Mouse (Mus musculus) T-helper 2 cell (primary cell): ENCODE results near the gene Mier2.

Experiments
- in situ Hi-C: fragments of 300-600 bp; cut with MboI, MseI; formaldehyde crosslinking; loops from one replicate; pipeline ENCODE4 v1.15.1; 2025; ENCODE audit warnings: high pct_unique_total_duplicates

Mier2 gene

GRCm38 (mm10) chr10:79540746-79541145, 14.3 kb downstream of the Mier2 start:
- in situ Hi-C loops = no loop called here

DNA sequence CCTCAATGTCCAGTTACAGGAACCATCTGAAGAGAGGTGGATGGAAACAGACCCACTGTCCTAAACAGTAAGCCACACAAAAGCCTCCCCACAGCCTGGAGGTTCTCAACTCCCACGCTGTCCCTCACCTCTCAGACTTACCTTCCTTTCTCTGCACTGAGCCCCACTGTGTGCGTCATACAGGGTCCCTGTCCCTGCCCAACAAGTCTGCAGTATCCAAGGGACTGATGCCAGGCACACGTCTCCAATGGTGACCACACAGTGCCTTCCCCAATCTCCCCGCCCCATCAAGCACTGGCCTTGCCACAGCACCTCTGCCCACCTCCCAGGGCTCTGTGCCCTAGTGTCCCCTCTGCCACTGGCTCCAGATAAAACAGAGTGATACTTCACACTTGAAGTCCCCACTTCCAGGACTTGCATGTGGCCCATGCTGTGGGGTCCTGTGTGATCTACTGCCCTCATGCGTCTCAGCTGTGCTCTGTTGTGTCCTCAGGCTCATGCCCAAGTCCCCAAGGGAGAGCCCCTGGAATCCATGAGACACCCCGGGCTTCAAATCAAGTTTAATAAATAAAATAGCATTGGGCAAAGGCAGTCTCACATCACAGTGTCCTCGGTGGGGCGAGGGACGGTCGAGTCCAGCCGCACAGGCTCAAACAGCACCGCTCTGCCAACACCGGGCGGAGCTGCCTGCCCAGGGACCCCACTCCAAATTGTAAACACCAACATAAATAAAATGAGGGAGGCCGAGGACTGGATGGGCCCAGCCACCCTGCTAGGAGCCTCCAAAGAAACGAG, 15.1 kb downstream of the Mier2 start:
- in situ Hi-C loops = no loop called here

DNA sequence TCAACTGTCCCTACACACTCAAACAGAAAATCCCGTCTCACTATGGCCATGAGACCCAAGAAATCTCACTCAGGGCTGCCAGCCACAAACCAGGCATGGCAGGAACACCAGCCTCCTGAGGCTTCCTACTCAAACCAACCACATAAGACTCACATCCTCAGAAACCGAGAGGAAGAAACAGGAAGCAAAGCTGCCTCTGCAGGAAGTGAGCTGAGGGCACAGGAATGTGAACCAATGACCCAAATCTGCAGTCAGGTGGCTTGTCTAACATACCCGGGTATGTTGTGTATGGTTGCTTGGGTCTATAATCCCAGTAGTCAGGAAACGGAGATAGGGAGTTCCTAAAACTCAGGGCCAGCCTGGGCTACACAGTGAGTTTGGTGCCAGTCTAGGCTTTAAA, 16.1 kb downstream of the Mier2 start:
- in situ Hi-C loops = no loop called here

- in situ Hi-C loops = no loop called here
Measured at GRCm38 (mm10) chr10:79538323-79538722, 16.7 kb downstream of the Mier2 start.

GRCm38 (mm10) chr10:79537781-79538180, 17.2 kb downstream of the Mier2 start:
- in situ Hi-C loops = no loop called here

GRCm38 (mm10) chr10:79537271-79537670, 17.7 kb downstream of the Mier2 start:
- in situ Hi-C loops = no loop called here

DNA sequence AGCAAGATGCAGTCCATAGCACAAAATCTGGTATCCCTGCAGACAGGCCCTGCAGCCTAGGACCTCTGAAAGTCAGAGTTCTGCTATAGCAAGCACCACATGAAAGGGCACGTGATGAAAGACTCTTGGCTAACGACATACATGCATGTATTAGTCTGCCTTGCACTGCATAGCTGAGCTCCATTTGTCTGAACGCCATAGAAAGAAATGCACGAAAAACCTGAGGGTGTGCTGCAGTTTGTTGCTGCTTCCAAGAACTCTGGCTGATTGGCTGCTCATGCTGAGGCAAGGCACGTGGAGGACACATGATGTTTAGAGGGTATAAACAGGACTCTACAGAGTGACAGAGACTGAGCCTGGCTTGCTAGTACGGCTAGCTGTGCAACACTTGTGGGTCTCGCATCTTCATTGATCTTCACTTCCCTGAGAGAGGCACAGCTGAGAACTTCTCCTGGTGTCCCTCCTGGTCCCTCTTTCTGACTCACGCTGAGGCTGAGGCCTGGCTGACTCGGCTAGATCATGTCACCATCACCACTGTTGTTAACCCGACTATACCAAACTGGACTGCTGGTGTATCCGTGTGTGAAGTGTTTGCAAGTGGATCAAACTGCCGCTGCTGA, 18.4 kb downstream of the Mier2 start:
- in situ Hi-C loops = no loop called here

DNA sequence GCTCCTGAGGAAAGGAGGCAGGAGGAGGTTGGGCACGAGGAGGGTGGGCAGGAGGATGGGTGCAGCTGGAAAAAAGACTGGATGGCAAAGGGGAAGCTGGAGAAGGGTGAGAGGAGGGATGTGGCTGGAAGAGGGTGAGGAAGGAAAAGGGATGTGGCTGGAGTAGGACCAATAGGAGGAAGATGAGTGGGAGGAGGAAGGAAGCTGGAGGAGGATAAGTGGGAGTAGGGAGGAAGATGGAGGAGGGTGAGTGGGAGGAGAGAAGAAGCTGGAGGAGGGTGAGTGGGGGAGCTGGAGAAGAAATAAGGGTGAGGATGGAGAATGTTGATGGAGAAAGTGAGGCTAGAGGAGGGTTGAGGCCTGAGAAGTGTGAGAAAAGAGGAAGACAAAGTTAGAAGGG, 19.6 kb downstream of the Mier2 start:
- in situ Hi-C loops = no loop called here

GRCm38 (mm10) chr10:79534426-79534825, 20.6 kb downstream of the Mier2 start:
- in situ Hi-C loops = no loop called here

GRCm38 (mm10) chr10:79533126-79533911, 21.7 kb downstream of the Mier2 start, which contains the start of gene Plpp2:
Gene Plpp2 (minus strand): TSS chr10:79533796.
- in situ Hi-C loops = no loop called here

DNA sequence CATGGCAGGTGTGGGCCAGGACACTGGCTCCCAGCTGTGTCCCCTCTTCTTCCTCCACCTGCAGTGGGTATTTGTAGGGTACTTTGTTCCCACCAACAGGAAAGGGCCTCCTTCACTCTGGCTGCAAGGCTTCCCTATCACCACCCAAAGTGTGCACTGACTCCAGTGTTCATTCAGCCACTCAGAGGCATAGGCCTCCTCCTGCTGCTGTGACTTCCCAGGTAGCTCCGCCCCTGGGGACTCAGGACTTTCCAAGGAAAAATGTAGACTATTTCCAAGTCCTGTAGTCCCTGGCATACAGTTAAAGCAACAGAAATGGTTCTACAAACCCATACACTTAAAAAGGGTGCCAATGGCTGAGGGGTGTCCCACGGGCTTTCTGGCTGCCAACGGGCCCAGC, 22.3 kb downstream of the Mier2 start:
- in situ Hi-C loops = no loop called here

DNA sequence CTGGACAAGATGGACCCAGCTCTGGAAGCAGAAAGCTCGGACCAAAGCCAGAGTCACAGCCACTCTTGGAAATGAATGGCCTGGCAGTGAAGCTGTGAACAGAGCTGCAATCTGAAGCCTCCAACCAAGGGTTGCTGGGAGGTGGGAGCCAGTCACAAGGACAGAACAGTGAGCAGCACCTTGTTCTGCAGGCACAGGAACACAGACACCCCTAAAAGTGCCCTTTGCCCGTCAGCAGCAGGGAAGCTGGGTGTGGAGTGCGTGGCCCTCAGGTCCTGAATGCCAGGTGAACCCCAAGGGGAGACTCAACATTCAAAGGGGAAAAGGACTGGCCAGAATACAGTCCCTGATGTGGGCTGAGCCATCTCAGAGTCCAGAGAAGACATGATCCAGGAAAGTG, 23.4 kb downstream of the Mier2 start:
- in situ Hi-C loops = no loop called here

- in situ Hi-C loops = no loop called here
Measured at GRCm38 (mm10) chr10:79530721-79531120, 24.3 kb downstream of the Mier2 start.

GRCm38 (mm10) chr10:79530241-79530640, 24.8 kb downstream of the Mier2 start:
- in situ Hi-C loops = no loop called here

DNA sequence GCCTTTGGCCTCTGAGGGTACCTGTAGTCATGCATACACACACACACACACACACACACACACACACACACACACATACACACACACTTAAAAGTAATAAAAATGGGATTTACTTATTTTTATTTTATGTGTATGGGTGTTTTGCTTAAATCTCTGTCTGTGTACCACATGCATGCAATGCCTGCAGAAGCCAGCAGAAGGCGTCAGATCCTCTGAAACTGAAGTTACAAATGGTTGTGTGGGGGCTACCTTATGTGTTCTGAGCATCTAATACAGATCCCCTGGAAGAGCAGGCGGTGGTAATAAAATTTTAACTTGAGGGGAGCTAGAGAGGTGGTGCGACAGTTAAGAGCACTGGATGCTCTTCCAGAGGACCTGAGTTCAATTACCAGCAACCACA, 26.9 kb downstream of the Mier2 start:
- in situ Hi-C loops = no loop called here

DNA sequence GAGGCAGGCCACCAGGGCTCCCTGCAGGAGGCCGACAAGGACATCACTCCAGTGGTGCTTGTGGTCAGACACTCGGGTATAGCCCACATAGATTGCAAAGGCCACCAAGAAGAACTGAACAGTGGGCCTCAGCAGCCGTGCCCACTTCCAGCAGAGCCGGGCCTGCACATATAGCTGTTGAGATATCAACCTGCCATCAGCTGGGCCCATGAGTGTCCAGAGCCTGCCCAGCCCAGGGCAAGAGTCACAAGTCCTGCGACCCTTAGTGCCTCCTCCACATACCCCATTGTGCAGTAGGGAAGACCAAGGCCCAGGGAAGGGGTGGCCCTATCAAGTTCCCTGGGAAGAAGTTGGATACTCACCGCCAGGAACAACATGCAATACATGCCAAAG, 27.6 kb downstream of the Mier2 start:
- in situ Hi-C loops = no loop called here

GRCm38 (mm10) chr10:79526661-79527452, 28.1 kb downstream of the Mier2 start:
- in situ Hi-C loops = no loop called here

- in situ Hi-C loops = no loop called here
Measured at GRCm38 (mm10) chr10:79525456-79526325, 29.3 kb downstream of the Mier2 start.

DNA sequence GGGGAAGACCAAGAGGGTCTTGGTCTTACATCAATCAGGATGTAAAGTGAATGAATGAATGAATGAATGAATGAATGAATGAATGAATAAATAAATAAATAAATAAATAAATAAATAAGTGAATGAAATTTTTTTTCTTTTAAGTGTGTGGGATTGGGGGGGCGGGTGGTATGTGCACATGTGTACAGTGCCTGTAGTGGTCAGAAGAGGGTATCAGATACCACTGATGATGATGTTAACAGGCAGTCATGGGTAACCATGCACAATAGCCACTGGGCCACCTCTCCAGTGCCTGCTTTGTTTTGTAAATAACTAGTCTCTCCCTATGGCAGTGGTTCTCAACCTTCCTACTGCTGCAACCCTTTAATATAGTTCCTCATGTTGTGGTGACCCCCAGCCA, 30.6 kb downstream of the Mier2 start:
- in situ Hi-C loops = no loop called here

GRCm38 (mm10) chr10:79506709-79507108, 48.3 kb downstream of the Mier2 start:
- in situ Hi-C loops = no loop called here
